Mouse (Mus musculus) brain, embryonic 14.5 days (tissue): ENCODE results near the gene Aars2. TPM values are rescaled to one million over a fixed set of nuclear protein-coding genes. Genes with fewer than 3 reads are reported as not detected.

Source experiments
- DNase-seq: peaks from one replicate; pipeline ENCODE4 v3.0.0-alpha.2; 2011; ENCODE audit warnings: low read depth
- CTCF ChIP-seq: fragments of 200-500 bp; IDR thresholded peaks from 2 replicates; pipeline ENCODE4 v1.5.1; 2012; ENCODE audit warnings: inconsistent platforms, mild to moderate bottlenecking, moderate library complexity, borderline replicate concordance; ENCODE audit not compliant: insufficient read depth, insufficient read length; ENCODE audit errors: extremely low read depth
- POLR2A ChIP-seq: fragments of 200-500 bp; IDR thresholded peaks from 2 replicates; pipeline ENCODE4 v1.6.1; 2012; ENCODE audit warnings: mild to moderate bottlenecking, inconsistent platforms, borderline replicate concordance; ENCODE audit not compliant: poor library complexity, insufficient read depth, insufficient read length, severe bottlenecking; ENCODE audit errors: extremely low read depth
- polyA plus RNA-seq: library from polyadenylated mRNA; depleted of rRNA; stranded (reverse); fragments of >200 nt; gene quantifications from 2 replicates; pipeline ENCODE4 v1.2.3, GENCODE M21; 2012

The Aars2 gene
- polyA plus RNA-seq, 1 experiment: 21.0 TPM

DNA sequence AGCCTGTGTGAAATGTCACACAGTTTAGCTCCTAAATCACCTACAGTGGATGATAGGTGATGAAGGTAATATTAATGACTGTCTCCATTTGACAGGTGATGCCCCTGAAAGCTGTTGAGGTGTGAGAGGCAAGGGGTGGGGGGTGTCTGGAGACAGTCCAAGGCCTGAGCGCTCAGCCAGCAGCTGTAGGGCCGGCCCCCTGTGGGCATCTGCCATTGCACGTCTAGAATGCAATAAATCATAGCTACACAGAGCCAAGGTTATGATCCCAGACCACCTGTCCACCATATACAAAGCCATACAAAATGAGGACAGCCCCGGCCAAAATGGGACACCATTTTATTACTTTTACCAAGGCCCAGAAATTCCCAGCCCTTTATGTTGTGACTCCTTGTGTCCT, 18.3 kb downstream of the Aars2 start:
- no peak for DNase-seq

DNA sequence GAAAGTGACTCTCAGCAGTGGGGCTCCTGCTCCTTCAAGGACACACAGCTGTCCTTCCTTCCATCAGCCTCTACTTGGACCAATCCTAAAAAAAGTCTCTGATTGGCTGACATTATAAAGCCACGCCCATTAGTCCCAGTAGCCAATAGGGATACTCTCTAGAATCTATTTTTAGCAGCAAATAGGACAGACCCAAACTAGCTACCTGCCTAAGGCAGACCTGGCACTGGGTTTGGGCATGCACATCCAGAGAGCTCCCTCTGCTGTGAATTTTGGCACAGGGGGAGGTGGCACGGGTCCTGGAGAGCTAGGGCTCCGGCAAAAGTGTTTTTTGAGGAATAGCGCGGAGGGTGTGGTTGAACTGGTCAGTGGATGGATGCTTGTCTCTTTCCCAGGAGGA, 19.9 kb downstream of the Aars2 start:
- no peak for TF ChIP-seq CTCF
- TF ChIP-seq POLR2A: no peak
- no peak for DNase-seq

More for the DNA sequence above, 18.3 kb downstream of the Aars2 start:
- TF ChIP-seq CTCF: no peak
- TF ChIP-seq POLR2A: no peak

DNA sequence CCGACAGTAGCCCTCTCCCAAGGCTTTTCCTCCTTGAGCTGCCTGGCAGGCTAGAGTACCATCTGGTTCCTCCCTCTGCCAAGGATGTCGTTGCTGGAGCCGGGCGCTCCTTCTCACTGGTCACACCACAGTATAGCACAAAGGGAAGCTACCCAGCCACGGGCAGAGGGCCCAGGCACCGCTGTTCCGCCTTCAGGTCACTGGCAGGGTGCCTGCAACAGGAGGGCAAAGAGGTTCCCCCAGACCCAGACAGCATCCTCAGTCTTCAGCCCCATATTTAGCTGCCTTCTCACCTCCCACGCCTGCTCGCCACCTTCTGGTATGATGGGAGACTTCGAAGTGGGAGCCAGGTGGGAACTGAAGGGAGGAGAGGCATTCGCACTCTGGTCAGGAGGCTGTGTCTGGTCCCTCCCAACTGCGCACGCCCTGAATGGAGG, 23.7 kb downstream of the Aars2 start:
- peak; percentile 84 for DNase-seq
- TF ChIP-seq POLR2A: no peak
- TF ChIP-seq CTCF: 0 out of 2 replicates have a peak, but pooled peaks have one; percentile 5

DNA sequence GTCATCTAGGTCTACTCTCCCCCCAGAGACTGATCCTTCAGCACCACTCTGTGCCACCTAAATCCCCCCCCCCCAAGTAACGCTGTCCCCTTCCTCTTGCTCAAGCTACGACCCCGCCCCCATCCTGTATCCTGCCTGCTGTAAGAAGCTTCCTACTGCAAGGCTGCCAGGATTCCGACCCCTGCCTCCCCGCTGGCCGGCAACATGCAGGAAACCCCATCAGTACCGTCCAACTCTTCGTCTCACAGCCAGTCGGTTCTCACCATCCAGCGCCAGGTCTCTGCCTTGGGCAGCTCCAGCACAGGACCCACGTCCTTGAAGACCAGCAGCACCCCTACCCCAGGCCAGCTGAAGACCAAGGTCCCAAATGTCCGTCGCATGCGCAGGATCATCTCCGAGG, 26.3 kb downstream of the Aars2 start:
- no peak for TF ChIP-seq CTCF
- no peak for TF ChIP-seq POLR2A
- DNase-seq: no peak

DNA sequence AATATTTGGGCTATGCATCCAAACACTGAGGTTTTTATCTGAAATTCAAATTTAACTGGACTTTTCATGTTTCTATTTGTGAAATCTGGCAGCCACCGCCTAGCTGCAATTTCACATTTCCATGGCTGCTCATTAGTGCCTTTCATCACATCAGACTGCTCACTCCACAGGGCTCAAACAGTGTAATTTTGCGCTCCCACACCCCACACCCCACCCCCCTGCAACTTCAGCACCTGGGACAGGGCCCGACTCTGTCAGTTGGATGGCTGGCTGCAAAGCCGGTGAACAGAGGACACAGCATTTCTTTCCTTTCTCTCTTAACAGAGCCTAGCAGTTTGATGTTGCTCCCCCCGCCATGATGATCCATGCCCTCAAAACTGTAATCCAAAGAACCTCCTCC, 29.6 kb downstream of the Aars2 start:
- no peak for TF ChIP-seq POLR2A
- no peak for TF ChIP-seq CTCF
- DNase-seq: no peak

DNA sequence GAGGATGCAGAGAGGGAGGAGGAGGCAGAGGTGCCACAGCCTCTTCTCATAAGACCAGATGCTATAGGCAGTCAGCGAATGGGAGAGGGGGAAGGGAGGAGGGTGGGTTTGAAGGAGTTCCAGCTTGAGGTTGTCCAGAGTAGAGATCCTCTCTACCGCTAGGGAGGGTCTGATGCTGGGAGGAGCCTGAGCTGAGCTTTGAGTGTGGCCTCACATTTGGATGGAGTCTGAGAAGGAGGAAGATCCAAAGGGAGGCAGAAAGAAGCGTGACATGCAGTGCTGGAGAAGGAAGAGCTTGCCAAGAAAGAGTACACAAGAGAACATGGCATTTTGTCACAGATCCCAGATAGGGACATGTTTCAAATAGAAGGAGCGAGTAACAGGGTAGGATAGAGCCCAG, 31.8 kb downstream of the Aars2 start:
- no peak for TF ChIP-seq CTCF
- TF ChIP-seq POLR2A: no peak
- DNase-seq: no peak

DNA sequence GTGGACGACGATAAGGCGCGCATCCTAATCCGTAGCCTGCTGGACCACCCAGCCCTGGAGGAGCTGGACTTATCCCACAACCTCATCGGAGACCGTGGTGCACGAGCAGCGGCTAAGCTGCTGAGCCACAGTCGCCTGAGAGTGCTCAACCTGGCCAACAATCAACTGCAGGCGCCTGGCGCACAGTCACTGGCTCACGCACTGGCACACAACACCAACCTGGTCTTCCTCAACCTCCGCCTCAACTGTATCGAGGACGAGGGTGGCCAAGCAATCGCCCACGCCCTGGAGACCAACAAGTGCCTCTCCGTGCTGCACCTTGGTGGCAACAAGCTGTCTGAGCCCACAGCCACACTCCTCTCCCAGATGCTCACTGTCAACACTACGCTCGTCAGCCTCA, 33.0 kb downstream of the Aars2 start:
- no peak for TF ChIP-seq POLR2A
- TF ChIP-seq CTCF: no peak
- no peak for DNase-seq

DNA sequence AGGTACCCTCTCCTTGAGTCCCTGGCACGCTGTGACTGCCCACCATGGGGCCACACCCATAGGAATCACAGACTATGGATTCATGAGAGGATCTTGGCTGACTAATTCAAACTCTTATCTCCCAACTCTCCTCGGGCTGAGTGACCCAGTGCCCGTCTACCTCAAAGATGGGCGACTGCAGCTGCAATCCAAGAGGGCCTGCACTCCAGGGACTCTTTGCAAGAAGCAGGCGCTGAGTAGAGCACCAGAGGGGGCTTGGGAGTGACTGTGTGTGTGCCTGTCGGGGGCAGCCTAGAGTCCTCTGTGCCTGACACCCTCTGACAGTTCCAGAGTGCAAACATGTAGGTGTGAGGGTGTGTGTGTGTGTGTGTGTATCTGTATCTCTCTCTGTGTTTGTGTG, 35.5 kb downstream of the Aars2 start:
- no peak for TF ChIP-seq POLR2A
- no peak for TF ChIP-seq CTCF
- DNase-seq: no peak

DNA sequence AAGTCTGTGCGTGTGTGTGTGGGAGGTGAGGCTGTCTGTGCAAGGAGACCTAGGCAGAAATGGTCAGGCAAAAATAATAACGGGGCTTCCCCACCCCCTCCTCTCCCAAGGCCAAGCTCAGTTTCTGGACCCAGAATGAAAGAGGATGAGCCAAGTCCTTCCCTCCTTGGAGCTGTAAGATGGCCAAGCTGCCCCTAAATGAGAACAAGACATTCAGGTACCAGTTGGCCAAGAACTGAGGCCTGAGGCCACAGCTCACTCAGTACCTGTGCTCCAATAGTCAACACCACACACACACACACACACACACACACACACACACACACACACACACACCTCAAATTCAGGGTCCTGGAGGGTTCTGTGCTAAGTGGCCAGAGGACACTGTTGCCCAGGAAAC, 36.1 kb downstream of the Aars2 start:
- TF ChIP-seq POLR2A: no peak
- TF ChIP-seq CTCF: no peak
- DNase-seq: no peak

DNA sequence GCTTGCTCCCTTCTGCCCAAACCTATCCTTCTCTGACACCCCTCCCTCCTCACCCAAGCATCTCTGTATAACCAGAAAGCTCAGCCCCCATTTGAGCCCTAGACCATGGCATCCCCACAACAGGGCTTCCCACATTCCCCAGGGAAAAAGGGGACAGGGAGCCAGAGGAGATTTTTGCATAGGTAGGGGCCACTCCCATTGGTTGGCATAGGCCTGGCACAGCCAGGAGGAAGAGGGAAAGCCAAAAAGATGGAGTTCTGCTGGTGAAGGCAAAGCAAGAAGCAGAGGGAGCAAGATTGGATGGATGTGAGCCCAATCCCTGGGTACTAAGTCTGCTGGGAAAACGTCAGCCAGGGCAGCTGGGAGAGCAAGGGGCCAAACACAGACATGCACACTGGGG, 36.5 kb downstream of the Aars2 start:
- TF ChIP-seq CTCF: no peak
- no peak for TF ChIP-seq POLR2A
- DNase-seq: no peak

DNA sequence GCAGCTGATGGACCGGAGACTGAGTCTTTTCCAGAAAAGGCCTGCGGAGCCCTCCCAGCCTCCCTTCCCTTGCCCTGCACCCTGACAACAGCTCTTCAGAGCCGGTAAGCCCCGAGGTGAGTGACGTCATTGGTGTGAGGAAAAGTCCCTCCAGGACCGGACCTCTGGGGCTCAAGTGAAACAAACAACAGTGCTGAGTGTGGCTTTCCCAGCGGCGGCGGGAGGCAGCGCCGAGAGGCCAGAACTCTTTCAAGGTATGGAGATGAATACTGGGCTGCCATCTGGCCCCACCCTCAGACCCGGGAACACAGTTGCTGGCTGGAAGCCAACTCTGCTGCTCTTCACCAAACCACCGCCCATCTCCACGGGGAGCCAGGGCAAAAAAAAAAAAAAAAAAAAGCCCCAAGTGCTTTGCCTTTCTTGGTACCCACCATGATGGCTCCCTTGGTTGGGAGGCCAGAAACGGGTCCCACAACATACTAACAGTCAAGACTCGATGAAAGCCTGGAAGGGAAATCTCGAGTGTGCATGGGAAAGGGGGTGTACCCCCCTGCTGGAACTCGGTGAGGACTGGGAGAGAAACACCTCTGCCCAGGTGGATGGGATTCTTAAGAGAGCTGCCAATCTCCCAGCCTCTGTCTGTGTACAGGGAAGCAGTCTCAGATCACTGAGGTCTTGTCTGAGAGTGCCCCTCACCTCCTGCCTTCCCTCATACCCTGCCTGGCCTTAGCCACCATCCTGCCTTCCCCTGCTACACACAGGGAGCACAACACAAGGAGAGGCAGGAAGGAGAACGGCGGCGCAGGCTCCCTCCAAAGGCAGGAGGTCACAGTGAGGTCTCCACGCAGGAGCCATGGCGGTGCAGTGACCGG, 37.6 kb downstream of the Aars2 start:
- peak; percentile 73 for DNase-seq
- no peak for TF ChIP-seq POLR2A
- no peak for TF ChIP-seq CTCF

DNA sequence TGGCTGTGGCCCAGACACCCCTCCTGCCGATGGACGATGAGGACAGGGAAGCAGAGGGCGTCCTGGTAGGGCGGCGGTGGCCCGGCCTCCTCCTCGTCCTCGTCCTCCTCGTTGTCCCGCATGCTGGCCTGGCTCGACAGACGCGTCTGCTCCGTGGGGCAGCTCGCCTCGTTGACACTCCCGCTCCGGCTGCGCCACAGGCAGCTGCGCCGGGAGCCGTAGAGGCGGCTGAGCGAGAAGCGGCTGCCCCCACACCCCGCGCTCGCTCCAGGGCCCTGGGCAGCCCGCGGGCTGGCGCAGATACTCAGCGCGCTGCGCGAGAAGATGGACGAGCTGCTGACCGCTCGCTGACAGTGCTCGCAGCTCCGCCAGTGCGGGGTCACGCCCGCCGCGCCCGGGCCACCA, 38.2 kb downstream of the Aars2 start:
- TF ChIP-seq CTCF (no peak), POLR2A (no peak)
- DNase-seq: no peak
